Mouse (Mus musculus) spleen, postnatal 10 days (tissue): ENCODE measurements around the gene Cpne2.
A peak's percentile ranks its signal among the peaks of the same experiment; 100 is the strongest.

ENCODE experiments used
- DNase-seq, 2 experiments: peaks; one replicate each; pipeline ENCODE4 v3.0.0; 2021 to 2022; ENCODE audit warnings: low spot score in 2 of 2

The Cpne2 gene

GRCm38 (mm10) chr8:94535631-94536030 lies 2.8 kb downstream of the Cpne2 start:
- no peak for DNase-seq

- no peak for DNase-seq
Measured at GRCm38 (mm10) chr8:94537456-94537855, 4.7 kb downstream of the Cpne2 start.

- peak in 1 of 2 experiments; percentile 34 for DNase-seq
Measured at GRCm38 (mm10) chr8:94540025-94540424, 7.2 kb downstream of the Cpne2 start.

DNA sequence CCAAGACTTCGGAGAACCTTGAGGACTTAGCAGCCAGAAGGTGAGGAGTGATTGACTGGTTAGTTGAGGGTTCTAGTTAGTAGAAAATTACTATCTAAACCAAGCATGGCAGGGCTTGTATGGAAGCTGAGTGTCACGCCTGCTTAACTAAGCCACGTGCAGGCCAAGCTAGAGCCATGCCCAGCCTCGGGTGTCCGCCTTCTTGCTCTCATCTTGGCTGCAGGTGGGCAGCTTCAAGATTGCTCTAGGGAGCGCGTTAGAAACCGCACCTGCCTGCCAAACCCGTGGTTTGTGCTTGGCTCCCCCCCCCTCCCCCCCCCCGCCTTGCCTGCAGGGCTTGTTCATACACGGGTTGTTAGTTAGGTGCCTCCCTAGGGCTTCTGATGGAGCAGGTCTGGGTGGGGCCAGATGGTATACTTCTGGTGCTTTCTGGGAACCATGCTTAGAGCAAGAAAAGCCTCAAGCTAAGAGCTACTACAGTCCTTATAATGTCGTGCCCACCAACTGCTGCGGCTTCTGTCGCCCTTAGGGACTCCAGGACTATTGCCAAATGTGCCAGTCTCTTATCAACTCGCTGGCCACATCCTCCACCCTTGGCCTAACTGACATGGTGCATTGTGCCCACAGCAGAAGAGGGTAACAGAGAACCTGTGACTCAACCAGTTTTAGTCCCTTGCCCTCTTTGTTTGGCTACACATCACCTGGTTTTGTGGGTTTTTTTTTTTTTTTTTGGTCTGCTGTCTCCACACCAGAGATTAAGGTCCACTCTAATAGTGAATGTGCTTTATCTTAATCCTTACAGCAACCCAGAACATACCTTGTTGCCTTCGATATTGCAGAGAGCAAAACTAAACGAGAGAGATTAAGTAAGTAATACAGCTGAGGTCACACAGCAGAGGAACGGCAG lies 8.4 kb downstream of the Cpne2 start:
- DNase-seq, result peak in 1 of 2 experiments; percentile 39

DNA sequence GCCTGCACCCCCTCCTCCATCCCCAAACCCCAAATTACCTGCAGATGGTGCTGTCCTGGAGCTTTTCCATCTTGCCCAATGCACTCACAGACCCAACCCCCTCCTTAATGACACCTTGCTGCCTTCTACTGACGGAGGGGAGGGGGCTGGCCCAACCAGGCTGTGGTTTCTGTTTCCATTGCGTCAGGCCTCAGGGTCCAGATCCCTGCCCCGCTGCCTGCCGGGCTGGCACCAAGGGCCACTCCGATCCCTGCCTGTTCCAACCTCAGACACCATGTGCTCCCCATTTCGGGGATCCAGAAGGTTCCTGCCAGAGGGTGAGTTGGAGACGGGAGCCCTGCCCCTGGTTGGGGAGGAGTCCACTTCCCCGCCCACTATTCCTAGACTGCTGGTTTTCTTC lies 11.2 kb downstream of the Cpne2 start:
- DNase-seq, result no peak

- no peak for DNase-seq
Measured at GRCm38 (mm10) chr8:94549041-94549440, 16.3 kb downstream of the Cpne2 start.

- DNase-seq, result no peak
Measured at GRCm38 (mm10) chr8:94549482-94549881, 16.7 kb downstream of the Cpne2 start.

DNA sequence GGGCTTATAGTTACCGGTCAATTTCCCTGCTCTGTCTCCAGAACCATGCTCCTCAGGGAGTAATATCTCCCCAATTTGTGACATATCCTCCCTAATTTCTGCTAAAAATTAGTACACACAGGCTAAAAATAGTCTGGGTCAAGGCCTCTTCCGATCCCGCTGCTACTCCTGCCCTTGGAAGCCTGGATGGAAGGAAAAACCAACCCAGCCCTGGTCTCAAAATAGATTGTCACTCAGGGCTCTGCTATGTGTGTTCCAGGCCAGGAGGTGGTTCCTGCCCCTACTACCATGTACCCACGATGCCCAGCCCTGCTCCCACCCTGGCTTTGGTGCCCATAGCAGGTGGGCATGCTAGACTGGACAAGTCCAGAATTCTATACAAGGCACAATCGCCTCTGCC lies 17.2 kb downstream of the Cpne2 start:
- no peak for DNase-seq

- DNase-seq, result peak in 1 of 2 experiments; percentile 51
Measured at GRCm38 (mm10) chr8:94551471-94552422, 19.0 kb downstream of the Cpne2 start.

- DNase-seq, result no peak
Measured at GRCm38 (mm10) chr8:94552696-94553095, 19.9 kb downstream of the Cpne2 start.

DNA sequence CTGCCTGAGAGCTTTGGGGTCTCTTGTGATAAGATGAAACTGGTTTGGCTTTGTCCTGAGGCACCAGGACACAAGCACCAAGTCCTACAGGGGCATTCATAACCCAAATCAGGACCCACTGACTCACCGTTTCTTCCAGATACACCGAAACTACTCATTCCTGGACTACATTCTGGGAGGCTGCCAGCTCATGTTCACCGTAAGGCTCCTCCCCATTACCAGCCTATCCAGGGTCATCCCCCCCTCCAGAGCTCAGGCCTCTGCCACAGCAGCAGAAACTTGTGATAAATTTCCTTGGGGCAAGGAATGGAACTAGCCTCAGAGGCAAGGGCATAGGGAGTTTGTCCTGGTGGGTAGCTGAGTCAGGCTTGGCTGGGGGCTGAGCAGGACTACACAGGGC lies 24.5 kb downstream of the Cpne2 start:
- DNase-seq, result no peak

DNA sequence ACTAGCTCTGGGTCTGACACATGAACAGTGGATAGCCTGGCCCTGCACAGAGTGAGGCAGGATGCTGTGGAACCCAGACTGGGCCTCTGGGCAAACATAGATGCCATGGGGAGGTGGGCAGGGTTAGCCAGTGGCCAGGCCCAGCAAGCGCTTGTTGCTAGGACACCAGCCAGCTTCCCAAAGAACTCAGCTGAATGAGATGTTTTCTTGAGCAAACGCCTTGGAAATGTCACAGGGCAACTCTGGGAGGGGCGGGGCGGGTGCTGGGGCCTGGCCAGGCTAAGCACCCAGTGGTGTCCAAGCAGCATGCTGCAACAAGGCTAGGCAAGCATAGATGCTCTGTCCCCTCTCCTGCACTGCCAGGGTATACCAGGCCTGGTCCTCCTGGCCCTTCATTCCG lies 28.5 kb downstream of the Cpne2 start:
- DNase-seq, result no peak

DNA sequence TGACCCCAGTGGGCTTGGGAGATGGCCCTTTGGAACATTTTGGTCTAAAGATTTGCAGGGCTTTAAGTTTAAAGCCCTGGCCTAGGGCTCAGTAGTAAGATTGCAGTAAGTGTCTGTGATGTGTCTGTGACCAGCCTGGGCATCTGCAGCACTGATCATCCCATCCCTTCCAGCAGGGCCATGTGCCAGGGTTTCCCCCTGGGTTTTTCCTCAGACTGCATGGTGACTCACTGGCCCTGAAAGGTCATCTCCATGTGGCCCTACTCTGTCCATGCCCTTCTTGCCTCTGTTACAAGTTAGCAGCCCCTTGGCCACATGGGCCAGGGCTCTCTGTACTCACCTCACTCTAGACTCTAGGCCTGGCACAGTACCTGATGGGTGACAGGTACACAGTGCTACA lies 31.6 kb downstream of the Cpne2 start:
- no peak for DNase-seq

DNA sequence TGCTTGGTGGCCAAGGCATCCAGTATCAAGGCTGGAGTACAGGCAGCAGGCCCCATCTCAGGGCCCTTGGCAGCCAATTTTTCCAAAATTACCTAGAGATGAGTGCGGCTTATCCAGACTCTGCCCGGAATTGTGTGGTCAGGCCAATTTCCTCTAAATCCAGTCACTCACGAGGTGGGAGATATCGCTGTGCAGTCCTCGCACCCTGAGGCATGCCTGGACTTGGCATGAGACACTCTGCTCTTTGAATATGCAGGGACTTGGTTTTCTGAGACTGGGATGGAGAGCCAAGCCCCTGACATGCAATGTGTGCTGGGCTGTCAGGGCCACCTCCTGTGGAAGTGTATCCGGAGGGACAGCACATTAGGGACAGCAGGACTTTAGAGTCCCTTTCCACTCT lies 33.2 kb downstream of the Cpne2 start:
- DNase-seq, result no peak

- DNase-seq, result no peak
Measured at GRCm38 (mm10) chr8:94566446-94567158, 33.8 kb downstream of the Cpne2 start.

GRCm38 (mm10) chr8:94567159-94567849 lies 34.5 kb downstream of the Cpne2 start:
- DNase-seq, result no peak

DNA sequence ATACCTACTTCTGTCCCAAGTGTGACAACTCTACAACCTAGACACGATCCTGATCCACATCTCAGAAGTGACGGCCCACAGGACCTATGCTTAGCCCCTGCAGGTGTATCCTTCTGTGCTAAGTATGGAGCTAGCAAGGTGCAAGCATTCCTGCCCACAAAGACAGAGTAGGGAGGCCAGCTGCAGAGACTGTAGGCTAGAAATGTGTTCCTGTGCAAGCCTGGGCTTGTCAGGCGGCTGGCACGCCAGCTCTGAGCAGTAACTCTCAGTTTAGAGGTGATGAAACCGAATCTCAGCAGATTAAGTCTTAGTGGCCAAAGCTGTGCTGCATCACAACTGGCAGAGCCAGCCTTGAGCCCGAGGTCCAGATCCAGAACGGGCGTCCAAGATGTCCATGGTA lies 35.3 kb downstream of the Cpne2 start:
- no peak for DNase-seq

DNA sequence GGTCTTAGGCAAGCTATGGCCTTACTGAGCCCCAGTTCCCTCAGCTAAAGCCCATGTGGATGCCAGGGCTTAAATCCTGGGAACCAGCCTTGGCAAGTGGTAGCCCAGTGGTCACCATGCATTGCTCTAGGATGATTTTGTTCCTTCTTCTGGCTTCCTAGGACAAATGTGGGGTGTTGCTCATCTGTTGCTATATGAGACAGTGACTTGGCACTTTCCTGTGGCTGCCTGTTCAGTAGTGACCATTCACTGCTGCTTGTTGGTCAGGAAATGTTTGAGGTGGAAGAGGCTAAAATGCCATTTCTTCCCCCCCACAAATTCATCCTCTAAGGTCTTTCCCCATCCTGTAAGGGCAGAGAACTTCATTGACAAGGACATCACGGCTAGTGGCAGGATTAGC lies 36.6 kb downstream of the Cpne2 start:
- no peak for DNase-seq

DNA sequence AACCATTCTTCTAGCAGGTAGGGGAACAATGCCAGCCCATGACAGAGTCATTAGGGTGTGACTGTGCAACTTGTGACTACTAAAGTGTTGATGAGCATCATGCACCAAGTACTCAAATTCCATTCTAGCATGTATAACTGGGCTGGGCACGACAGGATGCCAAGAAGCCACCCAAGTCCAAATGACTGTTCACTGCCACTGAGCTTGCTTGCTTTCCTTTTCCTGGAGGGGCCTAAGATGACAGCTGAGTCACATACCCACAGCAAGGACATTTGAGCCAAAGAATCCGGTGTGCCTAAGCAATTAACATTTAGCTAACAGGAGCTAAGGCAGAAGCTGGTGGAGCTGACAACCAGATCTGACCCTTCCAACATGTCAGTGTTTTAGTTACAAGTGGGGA lies 39.1 kb downstream of the Cpne2 start:
- no peak for DNase-seq

DNA sequence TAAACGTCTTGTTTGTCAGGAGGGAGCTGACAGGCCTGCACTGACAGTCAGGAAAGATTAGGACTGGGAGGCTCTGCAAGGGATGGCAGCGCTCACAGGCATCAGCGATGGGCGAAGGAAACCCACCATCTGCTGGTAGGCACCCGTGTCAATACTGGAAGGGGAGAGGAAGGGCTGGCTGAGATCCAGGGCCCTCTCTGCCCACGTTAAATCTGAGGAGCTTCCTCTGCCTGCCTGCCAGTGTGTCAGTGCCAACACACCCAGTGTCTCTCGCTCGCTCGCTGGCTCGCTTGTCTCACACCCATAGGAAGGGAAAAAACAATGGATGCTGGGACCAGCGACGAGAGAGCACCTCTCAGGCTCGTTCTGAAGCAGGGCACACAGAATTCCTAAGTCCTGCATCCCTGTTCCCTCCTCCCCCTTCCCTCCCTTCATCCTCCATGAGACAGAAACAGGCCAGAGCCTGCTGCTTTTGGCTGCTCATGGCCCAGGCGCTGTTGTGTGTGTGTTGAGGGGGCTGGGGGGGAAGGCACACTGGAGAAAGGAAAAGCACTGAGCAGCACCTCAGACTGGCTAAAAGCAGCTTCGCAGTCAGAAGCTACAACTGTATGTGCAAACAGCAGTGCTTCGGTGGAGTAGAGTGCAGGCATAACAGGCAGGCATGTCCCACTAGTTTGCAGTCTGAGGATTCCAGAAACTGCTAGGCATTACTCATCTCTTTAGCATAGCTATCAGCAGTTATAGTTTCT lies 41.5 kb downstream of the Cpne2 start:
- DNase-seq, result no peak

GRCm38 (mm10) chr8:94575148-94575547 lies 42.4 kb downstream of the Cpne2 start:
- DNase-seq, result no peak
